Mouse (Mus musculus): ENCODE data around the gene St8sia1.

Gene St8sia1

DNA sequence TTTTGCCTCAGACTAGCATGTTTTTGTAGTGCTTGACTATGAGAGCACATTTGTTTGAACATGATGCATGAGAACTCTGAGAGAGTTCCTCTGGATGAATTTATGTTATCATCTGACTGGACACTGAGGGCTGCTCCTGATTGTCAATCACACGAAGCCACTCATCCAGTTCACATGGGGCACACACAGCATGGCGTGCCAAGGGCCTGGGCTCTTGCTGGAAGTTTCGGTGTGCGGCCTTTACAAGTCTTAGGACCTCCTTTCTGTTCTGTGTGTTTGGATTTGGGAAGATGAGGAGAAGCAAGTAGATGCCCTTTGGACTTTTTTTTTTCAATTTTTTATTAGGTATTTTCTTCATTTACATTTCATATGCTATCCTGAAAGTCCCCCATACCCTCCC lies 100.4 kb downstream of the St8sia1 start:
- no peak for DNase-seq

DNA sequence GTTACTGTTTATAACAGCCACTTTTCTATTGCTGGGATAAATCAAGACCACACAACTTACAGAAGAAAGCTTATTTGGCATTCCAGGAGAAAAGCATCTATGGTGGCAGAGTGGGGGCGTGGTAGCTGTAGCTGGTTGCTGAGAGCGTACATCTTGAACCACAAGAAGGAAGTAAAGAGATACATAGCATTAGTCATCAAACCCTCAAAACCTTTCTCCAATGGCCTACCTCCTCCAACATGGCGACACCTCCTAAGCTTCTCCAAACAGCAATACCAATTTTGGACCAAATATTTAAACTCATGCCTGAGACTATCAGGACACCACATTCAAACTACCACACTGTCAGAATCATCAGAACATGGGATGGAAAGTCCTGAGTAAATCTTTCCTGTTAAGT lies 102.0 kb downstream of the St8sia1 start:
- no peak for DNase-seq

- DNase-seq: no peak
Measured at GRCm38 (mm10) chr6:142860396-142860795, 103.9 kb downstream of the St8sia1 start.

- DNase-seq: no peak
Measured at GRCm38 (mm10) chr6:142859946-142860345, 104.3 kb downstream of the St8sia1 start.

- peak; percentile 45 to 51 for DNase-seq
Measured at GRCm38 (mm10) chr6:142858937-142859336, 105.3 kb downstream of the St8sia1 start.

DNA sequence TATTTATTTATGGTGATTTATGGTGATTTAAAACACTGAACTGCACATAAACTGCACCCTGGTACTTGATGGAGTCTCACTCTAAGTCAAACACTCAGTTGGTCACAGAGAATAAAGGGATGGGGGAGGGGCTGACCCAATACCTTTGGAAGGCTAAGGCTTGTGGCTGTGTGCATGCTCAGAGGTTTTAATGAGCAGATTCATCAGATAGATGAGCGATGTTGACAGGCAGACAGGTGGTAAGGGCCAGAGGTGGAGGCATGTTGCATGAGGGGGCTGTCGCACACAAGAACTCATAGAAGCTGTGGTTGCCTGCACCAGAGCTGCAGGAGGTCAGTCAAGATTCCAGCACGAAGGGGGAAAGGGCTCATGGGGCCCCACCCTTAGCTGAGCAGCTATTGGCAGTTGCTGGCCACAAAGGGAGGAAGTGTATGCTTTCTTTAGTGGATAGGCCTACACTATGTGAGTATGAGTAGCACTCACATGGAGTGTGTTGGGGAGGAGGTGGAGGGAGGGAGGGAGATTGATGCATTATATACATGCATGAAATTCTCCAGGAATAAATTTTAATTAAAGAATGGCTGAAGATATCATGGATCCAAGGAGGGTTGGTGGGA lies 107.9 kb downstream of the St8sia1 start:
- no peak for DNase-seq

DNA sequence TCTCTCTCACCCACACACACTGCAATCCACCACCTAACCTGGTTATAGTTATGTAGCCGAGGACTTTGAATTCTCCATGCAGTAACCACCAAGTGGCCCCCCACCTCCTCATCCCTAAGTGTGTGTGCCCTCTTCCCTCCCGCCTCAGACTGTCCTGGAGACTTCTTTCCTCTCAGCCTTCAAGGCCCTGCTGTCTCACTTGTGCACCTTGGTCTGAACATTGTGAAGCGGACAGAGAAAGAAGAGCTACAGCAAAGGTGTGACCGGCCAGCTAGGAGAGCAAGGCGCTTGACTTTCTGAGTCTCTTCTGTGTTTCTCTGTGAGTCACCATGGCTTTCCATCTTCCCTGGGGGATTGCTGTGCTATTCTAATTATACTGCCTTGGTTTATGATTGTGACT lies 108.5 kb downstream of the St8sia1 start:
- DNase-seq: no peak

DNA sequence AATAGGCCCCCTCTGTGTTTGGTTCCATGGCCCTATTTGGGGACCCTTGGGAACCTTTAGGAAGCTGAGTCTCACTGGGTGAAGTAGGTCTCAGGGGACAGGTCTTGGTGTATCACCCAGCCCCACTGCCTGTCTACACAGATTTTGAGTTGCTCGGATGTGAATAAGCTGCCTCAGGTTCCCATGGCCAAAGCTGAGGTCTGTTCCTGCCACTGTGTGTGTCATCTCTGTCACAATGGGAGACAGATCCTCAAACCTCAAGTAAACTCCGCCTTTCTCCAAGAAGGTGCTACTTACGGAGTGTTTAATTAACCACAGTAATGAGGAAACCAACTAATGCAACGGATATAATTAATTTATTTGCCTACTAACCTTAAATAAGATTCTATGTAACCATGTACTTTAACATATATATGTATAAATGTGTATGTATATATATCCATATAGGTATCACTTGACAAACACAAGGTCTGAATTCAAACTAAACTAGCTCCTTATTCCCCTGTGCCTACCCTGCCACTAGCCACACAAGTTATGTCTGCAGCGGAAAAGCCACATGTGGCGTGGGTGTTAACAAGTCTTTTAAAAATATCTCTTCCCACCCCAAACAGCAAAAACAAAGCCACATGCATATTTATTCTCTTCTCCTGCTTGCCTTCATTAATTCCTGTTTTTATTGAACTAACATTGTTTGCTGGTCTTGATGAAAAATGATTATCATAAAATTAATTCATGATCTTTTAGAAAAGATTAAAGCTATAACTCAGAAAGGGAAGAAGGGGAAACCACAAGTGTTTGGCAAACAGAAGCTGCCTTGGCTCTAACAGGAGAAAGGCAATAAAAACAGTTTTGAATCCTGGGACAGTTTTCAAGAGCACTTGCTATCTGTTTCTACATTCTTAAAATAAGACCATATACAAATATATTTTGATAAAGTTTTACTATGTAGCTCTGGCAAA lies 111.6 kb downstream of the St8sia1 start:
- no peak for DNase-seq

- DNase-seq: no peak
Measured at GRCm38 (mm10) chr6:142850436-142850835, 113.8 kb downstream of the St8sia1 start.

DNA sequence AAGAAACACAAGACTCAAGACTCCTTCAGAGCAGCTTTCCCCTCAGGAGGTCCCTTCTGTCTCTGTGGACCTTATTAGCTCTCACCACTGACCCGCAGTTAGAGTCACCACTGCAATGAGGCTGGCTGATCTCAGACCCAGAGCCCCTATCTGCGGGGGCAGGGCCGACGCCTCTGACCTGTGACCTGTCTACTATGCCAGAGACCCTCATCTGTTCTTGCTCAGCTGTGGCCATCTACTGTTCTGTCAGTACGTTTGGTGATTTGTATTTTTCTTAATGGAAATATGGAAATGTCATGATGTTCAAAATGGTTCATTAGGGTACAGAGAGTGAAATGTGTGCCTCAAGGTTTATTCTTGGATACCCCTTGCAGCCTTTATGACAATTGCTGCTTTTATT lies 114.9 kb downstream of the St8sia1 start:
- no peak for DNase-seq

GRCm38 (mm10) chr6:142847914-142848674 lies 116.2 kb downstream of the St8sia1 start:
- DNase-seq: peak; percentile 28 to 47

- DNase-seq: no peak
Measured at GRCm38 (mm10) chr6:142846855-142847254, 117.4 kb downstream of the St8sia1 start.

DNA sequence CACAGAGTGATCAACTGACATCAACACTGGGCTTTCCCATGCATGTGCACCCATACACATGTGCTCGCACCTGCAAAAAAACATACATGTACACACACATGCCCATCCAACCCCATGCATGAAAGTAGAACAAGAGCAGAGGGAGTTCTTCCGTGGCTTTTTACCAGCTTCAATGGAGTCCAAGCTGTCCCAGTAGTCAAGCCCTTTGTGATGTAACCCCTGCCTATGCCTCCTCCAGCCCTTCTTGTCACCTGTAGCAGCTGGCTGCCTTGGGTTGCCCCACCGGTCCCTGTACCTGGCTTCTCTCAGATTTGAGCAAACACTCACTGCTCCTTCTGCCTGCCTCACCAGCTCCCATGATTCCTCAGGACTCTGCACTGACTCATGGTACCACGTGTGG lies 119.2 kb downstream of the St8sia1 start:
- no peak for DNase-seq

DNA sequence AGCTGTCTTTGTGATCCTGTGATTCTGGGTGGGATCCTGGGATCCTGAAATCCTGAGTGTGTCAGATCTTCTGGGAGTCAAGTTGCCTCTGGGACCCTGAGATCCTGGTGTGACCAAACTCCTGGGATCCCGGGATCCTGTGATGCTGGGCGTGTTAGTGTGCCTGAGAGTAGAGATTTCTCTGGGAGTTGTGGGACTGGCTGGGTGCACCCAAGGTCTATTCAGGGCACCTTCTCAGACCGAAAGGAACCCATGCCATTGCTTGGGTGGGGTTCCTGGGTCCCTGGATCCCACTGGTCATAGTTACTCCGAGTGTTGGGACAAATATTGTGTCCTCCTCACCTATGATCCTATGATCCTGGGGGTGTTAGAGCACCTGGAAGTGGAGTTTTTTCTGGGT lies 120.2 kb downstream of the St8sia1 start:
- DNase-seq: no peak

DNA sequence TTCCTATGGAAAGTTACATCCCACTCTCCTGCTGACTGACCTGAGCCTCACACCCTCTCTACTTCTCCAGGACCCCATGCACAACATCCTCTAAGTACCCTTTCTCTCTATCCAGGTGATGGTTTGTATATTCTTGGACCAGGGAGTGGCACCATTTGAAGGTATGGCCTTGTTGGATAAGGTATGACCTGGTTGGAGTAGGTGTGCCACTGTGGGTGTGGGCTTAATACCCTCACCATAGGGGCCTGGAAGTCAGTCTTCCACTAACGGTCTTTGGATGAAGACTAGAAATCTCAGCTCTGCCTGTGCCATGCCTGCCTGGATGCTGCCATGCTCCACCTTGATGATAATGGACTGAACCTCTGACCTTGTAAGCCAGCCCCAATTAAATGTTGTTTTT lies 125.8 kb downstream of the St8sia1 start:
- DNase-seq: no peak

GRCm38 (mm10) chr6:142837326-142837725 lies 126.9 kb downstream of the St8sia1 start:
- DNase-seq: no peak

- DNase-seq: no peak
Measured at GRCm38 (mm10) chr6:142835726-142836125, 128.5 kb downstream of the St8sia1 start.

DNA sequence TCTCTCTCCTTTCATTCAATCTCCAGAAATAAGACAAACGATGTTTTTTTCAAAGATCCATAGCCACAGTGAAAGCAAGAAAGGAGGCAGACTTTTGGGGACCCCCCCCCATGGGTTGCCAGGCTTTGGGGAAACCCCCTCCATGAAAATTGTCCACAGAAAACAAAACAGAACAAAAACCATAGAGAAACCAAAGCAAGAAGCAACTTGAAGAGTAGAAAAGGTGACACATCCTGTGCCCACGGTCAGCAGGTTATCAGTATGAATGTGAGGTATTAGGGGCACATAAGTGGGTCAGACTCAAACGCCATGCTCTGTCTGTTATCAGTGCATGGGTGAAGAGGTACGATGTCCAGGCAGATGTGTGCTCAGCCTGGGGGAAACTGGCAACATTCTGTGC lies 129.3 kb downstream of the St8sia1 start:
- DNase-seq: no peak

DNA sequence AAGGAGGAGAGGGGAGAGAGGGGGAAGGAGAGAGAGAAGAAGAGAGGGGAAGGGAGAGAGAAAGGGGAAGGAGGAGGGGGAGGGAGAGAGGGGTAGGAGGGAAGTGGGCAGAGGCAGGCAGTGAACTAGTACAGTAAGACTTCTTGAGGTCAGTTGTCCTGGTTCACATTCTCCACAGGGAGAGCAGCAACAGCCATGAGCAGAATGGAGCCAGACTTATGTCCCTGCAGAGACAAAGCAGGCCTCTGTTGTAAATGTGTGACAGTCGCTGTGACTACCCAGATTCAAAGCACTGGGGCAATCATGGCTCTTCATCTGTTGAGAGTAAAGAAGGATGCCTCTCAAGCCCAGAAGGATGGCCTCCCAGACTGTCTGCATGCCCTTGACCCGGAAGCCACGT lies 132.5 kb downstream of the St8sia1 start:
- no peak for DNase-seq

- peak; percentile 59 to 65 for DNase-seq
Measured at GRCm38 (mm10) chr6:142831243-142831642, 133.0 kb downstream of the St8sia1 start.

- no peak for DNase-seq
Measured at GRCm38 (mm10) chr6:142830221-142830620, 134.0 kb downstream of the St8sia1 start.

DNA sequence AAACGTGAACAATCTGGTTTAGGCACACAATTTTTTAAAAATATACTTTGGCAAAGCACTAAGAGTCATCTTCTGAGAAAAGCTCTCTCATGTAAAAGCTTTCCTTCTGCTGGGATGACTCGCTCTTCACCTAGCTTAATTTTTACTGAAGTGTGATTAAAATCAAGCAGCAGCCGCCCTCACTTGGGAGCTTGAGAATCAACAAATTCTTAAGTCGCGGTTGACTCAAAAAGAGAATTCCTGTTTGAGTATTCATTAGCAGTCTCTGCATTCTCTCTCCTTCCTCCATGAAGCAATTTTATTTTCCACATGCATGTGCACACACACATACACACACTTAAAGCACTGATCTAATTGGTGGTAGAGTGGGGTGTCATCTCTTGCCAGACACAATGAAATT lies 138.8 kb downstream of the St8sia1 start:
- no peak for DNase-seq

DNA sequence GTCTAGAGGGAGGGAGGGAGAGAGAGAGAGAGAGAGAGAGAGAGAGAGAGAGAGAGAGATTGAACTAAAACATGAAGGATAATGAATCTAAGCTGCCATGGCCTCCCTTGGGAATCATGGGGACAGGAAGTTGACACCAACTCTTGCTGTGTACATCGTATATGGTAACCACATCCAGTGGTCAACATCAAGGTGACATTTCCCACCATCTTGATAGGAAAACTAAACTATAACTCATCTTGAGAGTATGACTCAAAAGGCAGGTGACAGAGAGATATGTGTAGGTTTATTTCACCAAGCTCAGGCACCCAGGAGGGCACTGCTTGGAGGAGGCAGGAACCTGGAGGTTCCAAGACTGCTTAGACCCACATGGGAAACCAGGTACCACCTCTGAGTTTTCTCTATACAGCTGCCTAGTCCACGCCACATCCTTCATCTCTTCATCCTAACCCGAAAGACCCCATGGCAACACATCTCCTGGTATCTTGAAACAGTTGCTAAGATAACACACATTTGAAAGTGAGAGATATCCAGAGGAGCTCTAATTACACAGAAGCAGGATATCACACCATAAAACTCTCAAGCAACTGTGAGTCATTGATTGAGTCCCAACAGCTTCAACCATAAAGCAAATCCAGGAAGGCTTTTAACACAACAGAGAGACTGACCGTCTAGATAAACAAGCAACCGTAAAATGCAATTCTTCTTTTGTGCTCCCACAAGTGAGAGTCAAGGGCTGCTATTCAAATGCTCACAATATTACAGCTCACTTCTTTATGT lies 141.1 kb downstream of the St8sia1 start:
- no peak for DNase-seq
